Mouse (Mus musculus) left cerebral cortex, adult 11 months (tissue): ENCODE measurements around the gene Vwa8.

Experiments used
- DNase-seq: peaks from one replicate; pipeline ENCODE4 v3.0.0; 2022; ENCODE audit warnings: low spot score

Vwa8 gene

DNA sequence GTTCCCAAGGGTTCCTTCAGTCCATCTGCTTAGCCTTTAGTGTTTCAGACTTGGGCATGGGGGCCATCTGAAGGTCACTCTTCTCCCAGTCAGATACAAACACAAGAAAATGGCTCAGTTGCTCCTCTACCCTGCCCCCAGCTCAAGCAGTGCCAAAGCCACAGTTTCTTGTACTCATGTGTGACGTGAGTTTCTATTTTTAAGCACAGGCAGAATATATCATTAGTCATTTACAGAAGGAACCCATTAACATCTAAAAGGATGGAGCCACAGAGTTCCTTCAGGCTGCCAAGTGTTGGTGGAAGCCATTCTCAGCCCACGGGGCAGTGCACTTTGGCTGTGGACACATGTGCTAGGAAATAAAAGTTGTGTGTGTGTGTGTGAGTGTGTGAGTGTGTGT lies 240.6 kb downstream of the Vwa8 start:
- peak; percentile 29 for DNase-seq

DNA sequence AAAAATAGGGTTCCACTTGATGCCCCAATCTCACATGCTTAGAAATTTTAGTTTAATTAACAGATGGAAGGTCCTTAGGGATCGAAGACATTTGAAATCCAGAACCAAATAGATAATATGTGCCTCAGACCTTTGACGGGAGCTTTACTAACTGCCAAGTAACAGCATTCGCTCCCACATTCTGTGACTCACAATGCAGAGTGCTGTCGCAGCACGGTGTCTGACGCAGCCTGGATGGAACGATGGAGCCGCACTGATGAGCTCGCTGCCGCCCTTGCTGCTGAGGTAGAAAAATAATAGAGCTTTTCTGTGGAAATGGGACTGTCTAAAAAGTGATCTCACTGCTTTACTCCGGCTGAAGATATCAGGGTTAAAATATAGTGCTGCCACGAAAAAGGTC lies 248.3 kb downstream of the Vwa8 start:
- DNase-seq, result peak; percentile 18

- peak; percentile 65 for DNase-seq
Observed at GRCm38 (mm10) chr14:79106655-79107515, 258.0 kb downstream of the Vwa8 start.

DNA sequence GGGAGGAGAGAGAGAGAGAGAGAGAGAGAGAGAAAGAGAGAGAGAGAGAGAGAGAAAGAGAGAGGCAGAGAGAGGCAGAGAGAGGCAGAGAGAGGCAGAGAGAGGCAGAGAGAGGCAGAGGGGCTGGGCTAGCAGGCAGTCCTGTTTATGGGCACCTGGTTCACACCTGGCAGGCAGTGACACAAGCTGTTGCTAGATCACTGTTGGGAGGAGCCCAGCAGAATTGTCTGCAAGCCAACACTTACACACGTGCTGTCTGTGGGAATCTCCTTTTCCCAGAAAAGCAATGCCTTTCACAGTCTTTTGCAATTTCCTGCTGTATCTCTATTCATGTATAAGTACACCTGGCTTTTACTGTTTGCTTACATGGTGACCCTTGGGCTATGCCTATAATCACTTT lies 260.5 kb downstream of the Vwa8 start:
- DNase-seq, result no peak

DNA sequence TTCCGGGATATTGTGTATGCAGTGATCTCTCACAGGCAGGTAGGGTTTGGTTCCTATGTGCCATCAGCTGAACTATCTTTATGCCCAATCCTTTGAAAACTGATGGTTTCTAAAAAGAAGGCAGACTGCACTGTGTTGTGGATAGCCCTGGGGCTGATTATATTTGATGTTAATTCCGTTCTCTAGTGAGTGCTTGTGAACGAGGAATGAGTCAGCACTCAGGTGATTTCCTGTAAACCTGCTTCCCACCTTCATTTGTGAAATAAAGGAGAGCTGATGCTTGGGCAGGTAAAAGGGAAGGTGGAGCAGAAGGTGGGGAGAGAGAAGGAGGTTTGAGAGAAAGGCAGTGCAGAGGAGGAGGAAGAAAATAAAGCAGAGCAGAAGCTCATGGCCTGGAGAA lies 261.2 kb downstream of the Vwa8 start:
- no peak for DNase-seq

DNA sequence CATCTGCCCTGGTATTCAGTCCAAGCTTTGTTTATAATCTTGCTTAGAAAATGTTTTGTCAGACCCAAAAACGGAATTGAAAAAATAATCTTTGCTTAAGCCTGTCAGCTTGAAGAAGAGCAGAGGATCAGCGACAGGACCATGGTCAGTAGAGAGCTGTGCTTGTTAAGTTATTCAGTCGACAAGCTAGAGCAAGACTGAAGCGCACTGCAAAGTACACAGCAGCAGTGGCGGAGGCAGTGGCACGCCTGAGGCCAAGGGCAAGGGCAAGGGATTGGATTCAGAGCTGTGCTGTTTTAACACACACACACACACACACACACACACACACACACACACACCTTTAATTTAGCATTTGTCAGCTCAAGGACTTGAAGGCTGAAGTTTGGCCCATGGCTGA lies 263.2 kb downstream of the Vwa8 start:
- no peak for DNase-seq

DNA sequence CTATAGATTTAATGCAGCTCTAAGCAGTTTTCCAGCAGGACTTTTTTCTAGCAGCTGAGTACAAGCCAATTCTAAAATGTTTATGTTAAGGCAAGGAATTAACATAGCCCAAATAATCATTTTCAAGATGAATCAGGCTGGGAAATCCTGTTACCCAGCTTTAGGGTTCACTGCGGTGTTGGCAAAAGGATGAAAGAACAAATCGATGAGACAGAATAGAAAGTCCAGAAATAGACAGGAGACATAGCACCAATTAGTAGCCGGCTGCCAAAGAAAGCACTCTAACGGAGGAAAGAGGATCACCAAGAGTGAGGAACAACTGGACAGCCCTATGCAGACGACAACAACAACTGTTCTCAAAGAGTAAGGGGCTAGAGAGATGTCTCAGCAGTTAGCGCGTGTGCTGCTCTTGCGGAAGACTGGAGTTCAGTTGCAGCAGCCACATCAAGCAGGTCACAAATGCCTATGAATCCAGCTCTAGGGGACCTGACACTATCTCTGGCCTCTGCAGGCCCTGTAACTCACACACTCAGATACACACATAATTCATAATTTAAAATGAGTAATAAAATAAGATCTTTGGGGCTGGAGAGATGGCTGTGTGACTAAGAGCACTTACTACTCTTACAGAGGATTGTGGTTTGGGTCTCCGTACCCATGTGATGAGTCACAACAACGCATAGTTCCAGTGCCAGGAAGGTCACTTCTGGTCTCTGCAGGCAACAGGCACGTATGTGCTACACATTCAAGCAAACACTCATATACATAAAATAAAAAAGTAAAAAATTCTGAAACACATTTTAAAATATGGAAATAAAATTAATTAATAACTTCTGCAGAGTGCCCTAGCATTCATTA lies 265.9 kb downstream of the Vwa8 start:
- DNase-seq, result no peak

GRCm38 (mm10) chr14:79118457-79118856 lies 269.6 kb downstream of the Vwa8 start:
- no peak for DNase-seq

DNA sequence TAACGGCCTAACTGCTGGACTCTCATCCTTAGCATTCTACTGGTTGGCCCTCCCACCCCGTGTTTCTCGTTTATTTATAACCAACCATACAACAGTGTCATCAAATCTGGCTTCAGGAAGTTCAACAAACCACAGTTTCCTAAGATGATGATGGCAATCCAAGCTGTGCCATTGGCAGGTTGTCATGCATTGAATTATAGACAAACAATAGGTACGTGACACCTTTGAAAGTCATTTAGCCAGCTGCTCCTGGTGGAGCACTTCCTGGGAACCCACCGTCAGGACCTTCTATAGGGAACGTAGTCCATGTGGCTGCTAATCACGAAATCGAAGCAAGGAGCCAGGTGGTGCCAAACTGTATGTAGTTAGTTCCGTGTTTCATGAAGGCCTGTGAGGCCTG lies 270.5 kb downstream of the Vwa8 start:
- no peak for DNase-seq

DNA sequence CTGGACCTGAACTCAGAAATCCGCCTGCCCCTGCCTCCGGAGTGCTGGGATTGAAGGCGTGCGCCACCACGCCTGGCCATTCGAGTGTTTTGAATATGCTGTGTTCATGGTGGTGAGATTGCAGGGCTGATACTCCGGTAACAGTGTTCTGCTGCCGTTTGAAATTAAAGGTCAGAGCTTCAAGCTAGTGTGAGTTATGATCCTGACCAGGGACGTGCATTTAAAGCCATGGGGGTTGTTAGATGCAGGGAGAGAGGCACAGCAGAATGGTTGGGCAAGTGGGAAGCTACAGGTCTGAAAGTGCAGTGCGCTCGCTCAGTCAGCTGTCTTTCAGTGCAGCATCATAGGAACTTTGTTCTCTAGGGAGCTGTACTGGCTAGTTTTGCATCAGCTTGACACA lies 271.8 kb downstream of the Vwa8 start:
- DNase-seq, result no peak

GRCm38 (mm10) chr14:79123466-79123865 lies 274.6 kb downstream of the Vwa8 start:
- no peak for DNase-seq

DNA sequence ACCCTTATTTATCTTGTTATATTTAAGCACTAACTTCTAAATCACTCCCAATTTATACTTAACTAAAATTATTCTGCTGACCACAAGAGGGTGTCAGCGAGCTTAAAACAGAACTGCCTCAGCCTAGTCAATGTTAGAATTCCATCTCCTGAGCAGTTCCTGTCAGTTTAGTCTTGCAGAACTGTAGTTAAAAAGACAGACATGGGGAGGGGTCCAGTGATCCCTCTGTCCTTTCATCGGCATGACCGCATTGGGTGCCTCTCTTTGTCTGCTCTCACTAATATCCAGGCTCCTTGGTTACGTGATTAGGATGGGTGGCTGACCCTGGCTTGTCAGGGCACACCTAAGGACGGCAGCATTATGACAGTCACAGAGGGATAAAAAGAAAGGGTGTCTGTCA lies 275.8 kb downstream of the Vwa8 start:
- DNase-seq, result peak; percentile 22

- no peak for DNase-seq
Observed at GRCm38 (mm10) chr14:79126176-79126575, 277.3 kb downstream of the Vwa8 start.

- no peak for DNase-seq
Observed at GRCm38 (mm10) chr14:79134891-79135334, 286.1 kb downstream of the Vwa8 start.

GRCm38 (mm10) chr14:79135441-79135840 lies 286.6 kb downstream of the Vwa8 start:
- DNase-seq, result no peak

GRCm38 (mm10) chr14:79136585-79136984 lies 287.7 kb downstream of the Vwa8 start:
- DNase-seq, result no peak

- DNase-seq, result no peak
Observed at GRCm38 (mm10) chr14:79137100-79137499, 288.2 kb downstream of the Vwa8 start.

- DNase-seq, result no peak
Observed at GRCm38 (mm10) chr14:79139096-79139651, 290.3 kb downstream of the Vwa8 start.

DNA sequence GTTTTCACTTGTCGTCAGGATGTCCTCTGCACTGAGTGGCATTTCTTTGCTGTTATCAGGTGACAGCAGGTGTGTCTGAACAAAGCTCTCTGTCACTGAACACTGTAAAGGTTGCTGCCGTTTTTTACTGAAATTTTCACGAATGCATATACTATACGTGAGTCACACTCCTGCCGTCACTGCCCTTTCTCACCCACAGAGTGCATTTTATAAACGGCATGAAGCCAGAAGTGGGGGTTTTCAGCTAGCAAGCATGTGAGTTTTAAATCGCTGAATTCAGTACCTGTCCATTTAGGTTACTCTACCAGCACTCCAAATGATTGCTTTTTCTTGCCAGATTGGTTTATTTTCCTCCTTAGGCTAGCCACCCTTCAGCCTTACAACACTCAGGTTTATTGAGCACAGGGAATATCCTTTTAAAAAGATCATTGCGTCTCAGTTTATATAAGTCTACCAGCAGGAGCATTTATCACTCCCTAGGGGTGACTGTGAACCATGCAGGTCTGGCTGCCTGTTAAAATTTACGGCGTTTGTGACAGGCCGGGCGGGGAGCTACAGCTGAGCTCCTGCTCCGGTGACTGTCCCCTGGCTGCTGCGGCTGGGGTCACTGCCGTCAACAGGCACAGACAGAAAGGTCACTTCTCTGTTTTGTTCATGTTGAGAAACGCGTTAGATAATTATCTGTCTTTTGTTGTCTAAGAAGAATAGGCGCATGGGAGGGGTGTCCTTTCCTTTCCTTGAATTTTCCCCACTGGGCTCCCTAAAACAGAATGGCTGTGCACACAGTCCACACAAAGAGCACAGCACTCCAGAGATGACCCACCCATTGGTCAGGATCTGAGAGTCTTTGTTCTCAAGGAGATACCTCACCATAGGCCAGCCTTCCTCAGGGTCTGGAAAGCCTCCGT lies 291.3 kb downstream of the Vwa8 start:
- DNase-seq, result no peak

DNA sequence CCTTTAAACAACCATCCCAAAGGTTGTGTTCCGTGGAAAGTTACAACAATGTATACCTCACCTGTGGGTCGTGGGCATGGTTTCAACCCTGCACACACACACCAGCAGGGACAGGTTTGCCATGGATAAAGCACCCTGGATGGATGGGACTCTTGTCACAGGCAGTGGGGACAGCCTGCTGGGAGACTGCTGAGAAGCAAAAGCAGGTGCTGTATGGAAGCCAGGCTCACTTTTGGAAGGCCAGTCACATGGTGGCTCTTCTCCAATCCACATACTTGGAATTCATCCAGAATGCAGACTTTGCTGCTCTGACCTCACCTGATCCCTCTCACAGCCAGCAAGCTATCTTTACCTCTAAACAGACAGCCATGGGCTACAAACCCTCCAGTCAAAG lies 292.0 kb downstream of the Vwa8 start:
- no peak for DNase-seq

GRCm38 (mm10) chr14:79142342-79142741 lies 293.5 kb downstream of the Vwa8 start:
- DNase-seq, result no peak

- DNase-seq, result no peak
Observed at GRCm38 (mm10) chr14:79143696-79144095, 294.8 kb downstream of the Vwa8 start.
